Mouse (Mus musculus) cerebellum, adult 9-11 months (tissue): ENCODE measurements around the gene Tsga10.
"Not testable (repeated sequence)": the region's sequence is repeated elsewhere in the genome, so short reads cannot be mapped to it uniquely, and the experiment has no call there.

ENCODE experiments used
- DNase-seq: peaks from one replicate; pipeline ENCODE4 v3.0.0; 2022

Tsga10 gene

GRCm38 (mm10) chr1:37718516-37718915 lies 147.7 kb downstream of the Tsga10 start:
- DNase-seq: peak; percentile 52

GRCm38 (mm10) chr1:37717415-37718195 lies 148.6 kb downstream of the Tsga10 start:
- DNase-seq: no peak

GRCm38 (mm10) chr1:37712357-37712737 lies 153.9 kb downstream of the Tsga10 start:
- not testable (repeated sequence) for DNase-seq

- no peak for DNase-seq
Measured at GRCm38 (mm10) chr1:37711596-37712356, 154.5 kb downstream of the Tsga10 start.

- no peak for DNase-seq
Measured at GRCm38 (mm10) chr1:37711082-37711481, 155.1 kb downstream of the Tsga10 start.

GRCm38 (mm10) chr1:37709736-37710135 lies 156.5 kb downstream of the Tsga10 start:
- DNase-seq: no peak

- DNase-seq: no peak
Measured at GRCm38 (mm10) chr1:37708270-37708955, 157.8 kb downstream of the Tsga10 start.
